Mouse (Mus musculus) ES-E14 (cell line): Measurements from ENCODE around the gene Sipa1l2.

Source experiments
- ZC3H11A ChIP-seq: IDR thresholded peaks from 2 replicates; pipeline ENCODE4 v1.6.1; 2012; ENCODE audit warnings: low read depth, mild to moderate bottlenecking, inconsistent platforms, low read length, borderline replicate concordance
- ZNF384 ChIP-seq: IDR thresholded peaks from 2 replicates; pipeline ENCODE4 v1.6.1; 2012; ENCODE audit warnings: low read depth, low read length, inconsistent platforms

- TF ChIP-seq ZC3H11A: no peak
- TF ChIP-seq ZNF384: no peak
Observed at GRCm38 (mm10) chr8:125381674-125382073, 187.9 kb downstream of the Sipa1l2 start.
